Mouse (Mus musculus) gastrocnemius, adult 2 months (tissue): Measurements from ENCODE around the gene Scd4. TPM values are rescaled to one million over a fixed set of nuclear protein-coding genes. Genes with fewer than 3 reads are reported as not detected.
"Not testable (repeated sequence)": the region's sequence is repeated elsewhere in the genome, so short reads cannot be mapped to it uniquely, and the experiment has no call there.

Source experiments
- DNase-seq: peaks from one replicate; pipeline ENCODE4 v3.0.0; 2022
- H3K27ac ChIP-seq: fragments of 200-600 bp; 2 replicates; pipeline ENCODE4 v1.8.1; 2022; ENCODE audit warnings: mild to moderate bottlenecking
- H3K4me3 ChIP-seq: fragments of 200-600 bp; 2 replicates; pipeline ENCODE4 v1.8.1; 2022; ENCODE audit warnings: mild to moderate bottlenecking, moderate library complexity
- CTCF ChIP-seq: fragments of 200-600 bp; IDR thresholded peaks from 2 replicates; pipeline ENCODE4 v1.8.1; 2022; ENCODE audit warnings: antibody characterized with exemption, mild to moderate bottlenecking, moderate library complexity
- intact Hi-C: fragments of 180-260 bp; cut with DNase I; formaldehyde crosslinking; loops from one replicate; pipeline ENCODE4 v1.15.1; 2025
- total RNA-seq, 2 experiments: library from RNA; stranded (reverse); gene quantifications; 2 replicates each; pipeline ENCODE4 v1.2.3; 2021

Gene Scd4
- total RNA-seq, 2 experiments from 2014 or later, result 0.13 TPM; not detected in 1

GRCm38 (mm10) chr19:44302901-44303300 is 30.0 kb upstream of the Scd4 start:
- intact Hi-C loops, result no loop called here
- no peak for TF ChIP-seq CTCF
- no peak for DNase-seq
- Histone ChIP-seq H3K27ac (peak overlapping the region; percentile 32), H3K4me3 (peak overlapping the region; percentile 19; the same call in 1 of the 2 replicates)

DNA sequence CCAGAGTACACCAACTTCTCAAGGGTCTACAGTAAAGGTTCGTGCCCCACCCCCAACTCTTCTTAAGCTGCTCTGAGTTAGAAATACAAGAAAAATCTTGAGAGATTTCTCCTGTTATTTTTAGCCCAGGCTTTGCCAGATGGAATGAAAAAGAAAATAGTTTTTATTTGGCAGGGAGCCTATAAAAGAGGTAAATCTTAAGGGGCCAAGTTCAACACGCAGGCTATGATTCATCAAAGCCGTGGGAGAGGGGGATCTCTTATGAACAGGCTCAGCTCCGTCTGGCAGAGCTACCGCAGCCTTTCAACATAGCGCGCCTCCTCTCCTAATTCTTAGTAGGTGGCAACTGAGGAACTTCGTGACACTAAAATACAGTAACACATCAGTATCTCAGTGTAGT is 29.4 kb upstream of the Scd4 start:
- peak overlapping the region; percentile 32 for H3K27ac ChIP-seq

GRCm38 (mm10) chr19:44304419-44304818 is 28.5 kb upstream of the Scd4 start:
- Histone ChIP-seq H3K4me3 (no peak overlapping the region), H3K27ac (no peak overlapping the region)
- TF ChIP-seq CTCF, result no peak
- no peak for DNase-seq
- intact Hi-C loops, result no loop called here

More for the DNA sequence above, 29.4 kb upstream of the Scd4 start:
- H3K4me3 ChIP-seq, result no peak overlapping the region
- intact Hi-C loops, result no loop called here
- DNase-seq, result no peak
- TF ChIP-seq CTCF, result no peak

- DNase-seq, result no peak
- H3K4me3 ChIP-seq, result no peak overlapping the region
- TF ChIP-seq CTCF, result no peak
- no peak overlapping the region for H3K27ac ChIP-seq
- intact Hi-C loops, result no loop called here
Measured at GRCm38 (mm10) chr19:44304851-44305510, 27.9 kb upstream of the Scd4 start.

DNA sequence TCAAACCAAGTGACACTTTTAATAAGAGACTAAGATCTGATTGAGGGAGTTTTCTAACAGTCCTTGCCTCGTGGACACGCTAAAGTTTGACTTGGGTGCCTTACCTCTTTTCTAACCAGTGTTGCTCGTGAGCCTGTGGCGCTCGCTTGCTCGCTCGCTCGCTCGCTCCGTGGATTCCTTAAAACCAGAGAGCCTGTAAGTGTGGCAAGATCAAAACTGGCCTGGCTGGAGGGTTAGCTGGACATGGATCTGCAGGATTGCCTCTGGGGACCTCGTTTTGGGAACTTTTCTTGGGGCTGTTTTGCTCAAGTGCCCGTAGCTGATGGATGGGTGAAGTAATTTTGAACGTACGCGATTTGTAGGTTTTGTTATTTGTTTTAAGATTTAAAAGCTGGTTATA is 27.2 kb upstream of the Scd4 start:
- no peak for DNase-seq
- TF ChIP-seq CTCF, result no peak
- Histone ChIP-seq H3K27ac (no peak overlapping the region), H3K4me3 (no peak overlapping the region)
- intact Hi-C loops, result no loop called here

DNA sequence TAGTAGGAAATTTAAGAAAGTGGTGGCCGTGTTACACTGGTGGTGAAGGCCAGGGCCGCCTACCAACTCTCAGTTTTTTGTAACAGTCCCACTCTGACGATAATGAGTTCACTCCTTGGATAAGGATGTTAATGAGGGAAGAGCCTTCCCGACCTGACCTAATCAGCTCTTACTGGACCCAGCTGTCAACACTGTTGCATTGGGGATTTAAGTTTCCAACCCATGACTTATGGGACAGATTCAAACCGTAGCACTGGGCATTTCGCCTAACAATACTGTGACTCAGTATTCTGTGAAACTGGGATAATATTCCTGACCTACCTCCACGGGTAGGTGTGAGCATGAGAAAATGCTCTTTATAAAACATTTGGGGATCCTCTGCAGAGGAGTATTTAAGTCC is 26.7 kb upstream of the Scd4 start:
- no peak for TF ChIP-seq CTCF
- no peak overlapping the region for H3K27ac ChIP-seq
- intact Hi-C loops, result no loop called here
- H3K4me3 ChIP-seq, result no peak overlapping the region
- no peak for DNase-seq

- intact Hi-C loops, result no loop called here
- no peak for TF ChIP-seq CTCF
- Histone ChIP-seq H3K27ac (no peak overlapping the region; the same call in 1 of the 2 replicates), H3K4me3 (no peak overlapping the region)
- no peak for DNase-seq
Measured at GRCm38 (mm10) chr19:44307101-44307914, 25.6 kb upstream of the Scd4 start.

- DNase-seq, result no peak
- no peak overlapping the region for H3K4me3 ChIP-seq
- intact Hi-C loops, result no loop called here
- TF ChIP-seq CTCF, result no peak
- no peak overlapping the region for H3K27ac ChIP-seq
Measured at GRCm38 (mm10) chr19:44307915-44308470, 24.9 kb upstream of the Scd4 start.

GRCm38 (mm10) chr19:44308611-44309246 is 24.2 kb upstream of the Scd4 start:
- no peak for TF ChIP-seq CTCF
- no peak overlapping the region for H3K27ac ChIP-seq
- no peak overlapping the region for H3K4me3 ChIP-seq
- intact Hi-C loops, result no loop called here
- no peak for DNase-seq

- intact Hi-C loops, result no loop called here
- Histone ChIP-seq H3K27ac (no peak overlapping the region), H3K4me3 (no peak overlapping the region)
- peak; percentile 6; the same call in 1 of the 2 replicates for TF ChIP-seq CTCF
- DNase-seq, result no peak
Measured at GRCm38 (mm10) chr19:44309351-44310154, 23.3 kb upstream of the Scd4 start.

- intact Hi-C loops, H3K4me3 ChIP-seq, DNase-seq, H3K27ac ChIP-seq: not testable (repeated sequence)
Measured at GRCm38 (mm10) chr19:44310155-44310575, 22.7 kb upstream of the Scd4 start.

GRCm38 (mm10) chr19:44310814-44311213 is 22.1 kb upstream of the Scd4 start:
- peak overlapping the region; percentile 48; the same call in 1 of the 2 replicates for H3K27ac ChIP-seq
- no peak for TF ChIP-seq CTCF
- no peak overlapping the region for H3K4me3 ChIP-seq
- intact Hi-C loops, result no loop called here
- no peak for DNase-seq
